Mouse (Mus musculus) CH12.LX (cell line): ENCODE measurements around the gene Rnf126. TPM values are rescaled to one million over a fixed set of nuclear protein-coding genes. Genes with fewer than 3 reads are reported as not detected.

ENCODE experiments used
- DNase-seq: peaks from one replicate; pipeline ENCODE4 v3.0.0-alpha.2; 2013; ENCODE audit errors: extremely low read depth
- H3K27ac ChIP-seq: 2 replicates; pipeline ENCODE4 v1.5.1; 2012; ENCODE audit warnings: low read depth, mild to moderate bottlenecking, control low read depth, moderate library complexity; ENCODE audit not compliant: insufficient read depth
- H3K27me3 ChIP-seq: replicated peaks from 2 replicates; pipeline ENCODE3; 2012; ENCODE audit warnings: inconsistent platforms
- H3K36me3 ChIP-seq, 2 experiments: replicated peaks in 1 of 2; 2 replicates each; pipeline versions ENCODE3 to v1.6.1; 2012; ENCODE audit warnings: inconsistent platforms in 1 of 2, low read length in 1 of 2, mild to moderate bottlenecking in 1 of 2, mixed read lengths in 1 of 2, moderate library complexity in 1 of 2; ENCODE audit not compliant: control insufficient read depth in 1 of 2, insufficient read depth in 1 of 2
- H3K4me1 ChIP-seq, 2 experiments: 2 replicates each; pipeline ENCODE4 v1.6.1; 2012; ENCODE audit warnings: inconsistent platforms in 1 of 2, moderate library complexity in 1 of 2; ENCODE audit not compliant: insufficient read depth in 2 of 2, control insufficient read depth in 1 of 2
- H3K4me2 ChIP-seq: 2 replicates; pipeline ENCODE4 v1.6.1; 2012; ENCODE audit warnings: low read depth, mild to moderate bottlenecking, control low read depth; ENCODE audit not compliant: poor library complexity, insufficient read depth, severe bottlenecking
- H3K4me3 ChIP-seq, 3 experiments: fragments of 150-350 bp in 1 of 3; sonication (generic) in 1 of 3; replicated peaks in 1 of 3; 2 replicates each; pipeline versions ENCODE3 to v1.5.1; 2011 to 2012; ENCODE audit warnings: low read depth in 2 of 3, low read length in 2 of 3, mild to moderate bottlenecking in 2 of 3, moderate library complexity in 2 of 3, control low read depth in 1 of 3, improper control_type of control experiment in 1 of 3, inconsistent platforms in 1 of 3, mixed read lengths in 1 of 3; ENCODE audit not compliant: poor library complexity in 1 of 3
- H3K79me2 ChIP-seq: replicated peaks from 2 replicates; pipeline ENCODE4 v1.6.1; 2012; ENCODE audit warnings: mild to moderate bottlenecking, moderate library complexity; ENCODE audit not compliant: control insufficient read depth, poor library complexity, insufficient read depth, severe bottlenecking; ENCODE audit errors: extremely low read depth
- H3K9ac ChIP-seq: 2 replicates; pipeline ENCODE4 v1.6.1; 2012; ENCODE audit warnings: low read depth, mild to moderate bottlenecking, control low read depth, moderate library complexity; ENCODE audit not compliant: insufficient read depth
- H3K9me3 ChIP-seq: replicated peaks from 2 replicates; pipeline ENCODE3; 2012; ENCODE audit warnings: low read length, inconsistent platforms, mixed read lengths
- BHLHE40 ChIP-seq: IDR thresholded peaks from 2 replicates; pipeline ENCODE4 v1.6.1; 2011; ENCODE audit warnings: mild to moderate bottlenecking, low read depth, low read length, improper control_type of control experiment
- CTCF ChIP-seq, 2 experiments: IDR thresholded peaks in 1 of 2; conservative IDR thresholded peaks in 1 of 2; 2 replicates each; pipeline ENCODE4 v1.5.1; 2011 to 2012; ENCODE audit warnings: low read depth in 2 of 2, low read length in 2 of 2, improper control_type of control experiment in 1 of 2, inconsistent platforms in 1 of 2, mild to moderate bottlenecking in 1 of 2, moderate library complexity in 1 of 2
- ELF1 ChIP-seq: IDR thresholded peaks from 2 replicates; pipeline ENCODE4 v1.6.1; 2014; ENCODE audit warnings: low read depth, mild to moderate bottlenecking, inconsistent platforms, low read length, improper control_type of control experiment
- GABPA ChIP-seq: IDR thresholded peaks from 2 replicates; pipeline ENCODE4 v1.6.1; 2012; ENCODE audit warnings: low read depth, low read length, improper control_type of control experiment, inconsistent platforms; ENCODE audit not compliant: insufficient replicate concordance
- HCFC1 ChIP-seq: IDR thresholded peaks from 2 replicates; pipeline ENCODE4 v1.6.1; 2012; ENCODE audit warnings: low read depth, mild to moderate bottlenecking, inconsistent platforms, low read length, improper control_type of control experiment
- IRF4 ChIP-seq: IDR thresholded peaks from 2 replicates; pipeline ENCODE4 v1.6.1; 2014; ENCODE audit warnings: low read depth, mild to moderate bottlenecking, inconsistent platforms, low read length, improper control_type of control experiment
- JUN ChIP-seq: IDR thresholded peaks from 2 replicates; pipeline ENCODE4 v1.6.1; 2011; ENCODE audit warnings: low read depth, mild to moderate bottlenecking, low read length, improper control_type of control experiment, moderate library complexity; ENCODE audit not compliant: insufficient read depth
- JUND ChIP-seq: conservative IDR thresholded peaks from 2 replicates; pipeline ENCODE4 v1.6.1; 2011; ENCODE audit warnings: low read depth, low read length, improper control_type of control experiment
- KAT2A ChIP-seq: IDR thresholded peaks from 2 replicates; pipeline ENCODE4 v1.6.1; 2012; ENCODE audit warnings: low read length, improper control_type of control experiment, inconsistent platforms; ENCODE audit not compliant: insufficient replicate concordance
- MAX ChIP-seq: IDR thresholded peaks from 2 replicates; pipeline ENCODE4 v1.6.1; 2011; ENCODE audit warnings: low read length, improper control_type of control experiment
- MEF2A ChIP-seq: IDR thresholded peaks from 2 replicates; pipeline ENCODE4 v1.6.1; 2014; ENCODE audit warnings: low read depth, mild to moderate bottlenecking, inconsistent platforms, low read length, improper control_type of control experiment, borderline replicate concordance
- MYC ChIP-seq: IDR thresholded peaks from 2 replicates; pipeline ENCODE4 v1.6.1; 2011; ENCODE audit warnings: low read depth, mild to moderate bottlenecking, improper control_type of control experiment, low read length
- NELFE ChIP-seq: IDR thresholded peaks from 2 replicates; pipeline ENCODE4 v1.6.1; 2011; ENCODE audit warnings: low read depth, low read length, improper control_type of control experiment
- NRF1 ChIP-seq: IDR thresholded peaks from 2 replicates; pipeline ENCODE4 v1.6.1; 2014; ENCODE audit warnings: low read depth, mild to moderate bottlenecking, inconsistent platforms, low read length, improper control_type of control experiment, moderate library complexity
- RAD21 ChIP-seq: IDR thresholded peaks from 2 replicates; pipeline ENCODE4 v1.6.1; 2011; ENCODE audit warnings: low read depth, mild to moderate bottlenecking, low read length, improper control_type of control experiment, moderate library complexity
- RCOR1 ChIP-seq: conservative IDR thresholded peaks from 2 replicates; pipeline ENCODE4 v1.6.1; 2012; ENCODE audit warnings: low read depth, mild to moderate bottlenecking, inconsistent platforms, low read length, improper control_type of control experiment
- SIN3A ChIP-seq: IDR thresholded peaks from 2 replicates; pipeline ENCODE4 v1.6.1; 2012; ENCODE audit warnings: low read length, improper control_type of control experiment, inconsistent platforms
- SMC3 ChIP-seq: IDR thresholded peaks from 2 replicates; pipeline ENCODE4 v1.6.1; 2011; ENCODE audit warnings: low read depth, low read length, improper control_type of control experiment
- TBP ChIP-seq: conservative IDR thresholded peaks from 2 replicates; pipeline ENCODE4 v1.6.1; 2011; ENCODE audit warnings: low read depth, low read length, improper control_type of control experiment
- TCF12 ChIP-seq: IDR thresholded peaks from 2 replicates; pipeline ENCODE4 v1.6.1; 2014; ENCODE audit warnings: low read depth, mild to moderate bottlenecking, inconsistent platforms, low read length, improper control_type of control experiment
- UBTF ChIP-seq: IDR thresholded peaks from 2 replicates; pipeline ENCODE4 v1.6.1; 2012; ENCODE audit warnings: low read depth, mild to moderate bottlenecking, inconsistent platforms, low read length, improper control_type of control experiment, moderate library complexity
- ZKSCAN1 ChIP-seq: IDR thresholded peaks from 2 replicates; pipeline ENCODE4 v1.6.1; 2012; ENCODE audit warnings: low read depth, inconsistent platforms, low read length, improper control_type of control experiment, borderline replicate concordance
- ZMIZ1 ChIP-seq: IDR thresholded peaks from 2 replicates; pipeline ENCODE4 v1.6.1; 2012; ENCODE audit warnings: low read depth, mild to moderate bottlenecking, inconsistent platforms, low read length, improper control_type of control experiment
- dilution Hi-C: fragments of 300-500 bp; cut with MboI; formaldehyde crosslinking; loops from 2 replicates; pipeline ENCODE4 v1.14.3; 2020; ENCODE audit warnings: low sequenced_read_pairs; ENCODE audit not compliant: extremely low pct_unique_long_range_greater_than_20kb, extremely low pct_ligation_motif_present
- in situ Hi-C: fragments of 300-500 bp; cut with MboI; formaldehyde crosslinking; loops from 3 replicates; pipeline ENCODE4 v1.14.3; 2019; ENCODE audit warnings: low sequenced_read_pairs, low pct_ligation_motif_present, low pct_unique_long_range_greater_than_20kb, mixed read lengths
- polyA plus RNA-seq: library from polyadenylated mRNA; unstranded; fragments of >175 nt; gene quantifications from 2 replicates; pipeline ENCODE4 v1.2.1, GENCODE M21; 2012; ENCODE audit warnings: low read depth; ENCODE audit not compliant: insufficient read length
- total RNA-seq, 2 experiments: library from RNA; depleted of rRNA; stranded (reverse); fragments of 300-350 nt in 1 of 2; fragments of >200 nt in 1 of 2; gene quantifications; 2 replicates each; pipeline ENCODE4 v1.2.3; 2012 to 2014

Rnf126 gene
- total and polyA plus RNA-seq, 3 experiments, result 32.4 to 112 (median 67.9) TPM

- Histone ChIP-seq H3K27ac (no peak overlapping the region), H3K9ac (no peak overlapping the region), H3K9me3 (peaks cover 6% of the 10 kb centered on the region), H3K79me2 (no peaks in the 10 kb centered on the region), H3K4me3 (peak overlapping the region; percentile 20 to 69 (median 41)), H3K4me1 (peaks cover 14 to 36% of the 10 kb centered on the region in 2 experiments), H3K4me2 (peak overlapping the region; percentile 96), H3K27me3 (peaks cover 70% of the 10 kb centered on the region), H3K36me3 (no peaks in the 10 kb centered on the region)
- dilution Hi-C loops (no loop called here), in situ Hi-C loops (loop anchor here (5.0 kb wide), 1 partner anchor 88 kb away; no protein-coding TSS in a partner anchor)
- TF ChIP-seq KAT2A (no peak), ELF1 (peak; percentile 32), NRF1 (peak; percentile 54), HCFC1 (no peak), CTCF (conservative IDR thresholded peaks at IDR 0.05 in 1 of 2, IDR thresholded peaks at IDR 0.05 in 1 of 2; ENCODE audit: low read depth in 2 of 2, low read length in 2 of 2) (peak; percentile 27 to 75; a peak in 3 of 4 replicates), RAD21 (peak; percentile 10), BHLHE40 (0 out of 2 replicates have a peak, but pooled peaks have one; percentile 12), TCF12 (0 out of 2 replicates have a peak, but pooled peaks have one; percentile 24), MEF2A (no peak), SMC3 (peak; percentile 51), ZMIZ1 (no peak)
- peak; percentile 94 for DNase-seq
Measured at GRCm38 (mm10) chr10:79779784-79780663, 13.3 kb upstream of the Rnf126 start.

- Histone ChIP-seq H3K36me3 (no peaks in the 10 kb centered on the region), H3K27ac (no peak overlapping the region), H3K9ac (no peak overlapping the region), H3K4me1 (peaks cover 13 to 28% of the 10 kb centered on the region in 2 experiments), H3K79me2 (no peaks in the 10 kb centered on the region), H3K27me3 (peaks cover 71% of the 10 kb centered on the region), H3K4me3 (no peak overlapping the region)
- in situ Hi-C loops, result no loop called here
- no peak for TF ChIP-seq TCF12
- no peak for TF ChIP-seq BHLHE40
- no peak for TF ChIP-seq TBP
- TF ChIP-seq UBTF, result no peak
- TF ChIP-seq NELFE, result no peak
- no peak for TF ChIP-seq MAX
- no peak for TF ChIP-seq MEF2A
- TF ChIP-seq JUND, result no peak
- no peak for TF ChIP-seq IRF4
- TF ChIP-seq RCOR1, result no peak
- no peak for TF ChIP-seq ZKSCAN1
- no peak for TF ChIP-seq JUN
- TF ChIP-seq SIN3A, result no peak
- no peak for TF ChIP-seq MYC
- no peak for TF ChIP-seq GABPA
- TF ChIP-seq ELF1, result no peak
- TF ChIP-seq, all 38 proteins: peak for 0
- dilution Hi-C loops, result no loop called here
- Histone ChIP-seq H3K9me3 (peaks cover 12% of the 10 kb centered on the region), H3K4me2 (no peak overlapping the region)
- DNase-seq, result no peak
Measured at GRCm38 (mm10) chr10:79779193-79779592, 12.4 kb upstream of the Rnf126 start.
